Mouse (Mus musculus) MEL (cell line): ENCODE data around the gene Hrct1. TPM values are rescaled to one million over a fixed set of nuclear protein-coding genes. Genes with fewer than 3 reads are reported as not detected.

ENCODE experiments used
- DNase-seq: peaks from one replicate; pipeline ENCODE4 v3.0.0; 2011; ENCODE audit warnings: low read depth, low spot score
- H3K27ac ChIP-seq: 2 replicates; pipeline ENCODE4 v1.5.1; 2012; ENCODE audit warnings: low read depth, mild to moderate bottlenecking, control low read depth, low read length, moderate library complexity; ENCODE audit not compliant: control insufficient read depth
- H3K27me3 ChIP-seq, 2 experiments: fragments of 150-350 bp in 1 of 2; sonication (generic) in 1 of 2; 2 replicates each; pipeline ENCODE4 v1.6.1; 2012; ENCODE audit warnings: low read length in 2 of 2, mild to moderate bottlenecking in 2 of 2, improper control_type of control experiment in 1 of 2, moderate library complexity in 1 of 2; ENCODE audit not compliant: insufficient read depth in 2 of 2, control insufficient read depth in 1 of 2
- H3K36me3 ChIP-seq, 2 experiments: 2 replicates each; pipeline ENCODE4 v1.6.1; 2012 to 2014; ENCODE audit warnings: low read length in 2 of 2, improper control_type of control experiment in 1 of 2, inconsistent platforms in 1 of 2, mild to moderate bottlenecking in 1 of 2; ENCODE audit not compliant: insufficient read depth in 2 of 2, control insufficient read depth in 1 of 2
- H3K4me1 ChIP-seq, 2 experiments: fragments of 150-350 bp in 1 of 2; sonication (generic) in 1 of 2; 2 replicates each; pipeline ENCODE4 v1.6.1; 2012; ENCODE audit warnings: low read length in 2 of 2, improper control_type of control experiment in 1 of 2, mild to moderate bottlenecking in 1 of 2; ENCODE audit not compliant: insufficient read depth in 2 of 2, control insufficient read depth in 1 of 2
- H3K4me3 ChIP-seq, 2 experiments: fragments of 150-350 bp in 1 of 2; sonication (generic) in 1 of 2; 2 replicates each; pipeline ENCODE4 v1.5.1; 2012; ENCODE audit warnings: low read depth in 2 of 2, low read length in 2 of 2, mild to moderate bottlenecking in 2 of 2, moderate library complexity in 2 of 2, control low read depth in 1 of 2, improper control_type of control experiment in 1 of 2; ENCODE audit not compliant: control insufficient read depth in 1 of 2, insufficient read depth in 1 of 2
- H3K79me2 ChIP-seq: 2 replicates; pipeline ENCODE4 v1.6.1; 2012; ENCODE audit warnings: mild to moderate bottlenecking, low read length, moderate library complexity; ENCODE audit not compliant: control insufficient read depth, poor library complexity, insufficient read depth
- H3K9ac ChIP-seq: 2 replicates; pipeline ENCODE4 v1.6.1; 2012; ENCODE audit warnings: low read depth, mild to moderate bottlenecking, control low read depth, low read length, moderate library complexity; ENCODE audit not compliant: control insufficient read depth, poor library complexity, severe bottlenecking
- H3K9me3 ChIP-seq: fragments of 150-350 bp; sonication (generic); replicated peaks from 2 replicates; pipeline ENCODE4 v1.6.1; 2012; ENCODE audit warnings: mild to moderate bottlenecking, low read length, improper control_type of control experiment, moderate library complexity; ENCODE audit not compliant: insufficient read depth
- BHLHE40 ChIP-seq: IDR thresholded peaks from 2 replicates; pipeline ENCODE4 v1.6.1; 2012; ENCODE audit warnings: low read depth, mild to moderate bottlenecking, inconsistent platforms, low read length, improper control_type of control experiment, borderline replicate concordance
- CHD2 ChIP-seq: IDR thresholded peaks from 2 replicates; pipeline ENCODE4 v1.6.1; 2011; ENCODE audit warnings: low read length, improper control_type of control experiment
- CTCF ChIP-seq, 3 experiments: IDR thresholded peaks in 2 of 3; conservative IDR thresholded peaks in 1 of 3; 2 replicates each; pipeline ENCODE4 v1.5.1; 2011 to 2012; ENCODE audit warnings: low read length in 3 of 3, low read depth in 2 of 3, mild to moderate bottlenecking in 2 of 3, improper control_type of control experiment in 1 of 3, inconsistent platforms in 1 of 3, mixed read lengths in 1 of 3, moderate library complexity in 1 of 3; ENCODE audit not compliant: control insufficient read depth in 1 of 3, insufficient read depth in 1 of 3, poor library complexity in 1 of 3, severe bottlenecking in 1 of 3
- E2F4 ChIP-seq: IDR thresholded peaks from 2 replicates; pipeline ENCODE4 v1.6.1; 2011; ENCODE audit warnings: low read depth, low read length, improper control_type of control experiment, borderline replicate concordance
- EP300 ChIP-seq, 2 experiments: IDR thresholded peaks; 2 replicates each; pipeline ENCODE4 v1.6.1; 2011; ENCODE audit warnings: improper control_type of control experiment in 2 of 2, low read length in 2 of 2, low read depth in 1 of 2, mild to moderate bottlenecking in 1 of 2
- HCFC1 ChIP-seq: IDR thresholded peaks from 2 replicates; pipeline ENCODE4 v1.6.1; 2012; ENCODE audit warnings: low read depth, mild to moderate bottlenecking, inconsistent platforms, low read length, improper control_type of control experiment, moderate library complexity
- KAT2A ChIP-seq: conservative IDR thresholded peaks from 2 replicates; pipeline ENCODE4 v1.6.1; 2012; ENCODE audit warnings: low read depth, low read length, improper control_type of control experiment, inconsistent platforms
- MAFK ChIP-seq: IDR thresholded peaks from 2 replicates; pipeline ENCODE4 v1.6.1; 2011; ENCODE audit warnings: low read depth, mild to moderate bottlenecking, low read length, improper control_type of control experiment, borderline replicate concordance
- MXI1 ChIP-seq: IDR thresholded peaks from 2 replicates; pipeline ENCODE4 v1.6.1; 2011; ENCODE audit warnings: mild to moderate bottlenecking, low read depth, low read length, improper control_type of control experiment
- MYC ChIP-seq: IDR thresholded peaks from 2 replicates; pipeline ENCODE4 v1.6.1; 2011; ENCODE audit warnings: low read depth, mild to moderate bottlenecking, low read length, improper control_type of control experiment, moderate library complexity
- NELFE ChIP-seq: IDR thresholded peaks from 2 replicates; pipeline ENCODE4 v1.6.1; 2011; ENCODE audit warnings: low read depth, low read length, improper control_type of control experiment
- NRF1 ChIP-seq: IDR thresholded peaks from 2 replicates; pipeline ENCODE4 v1.6.1; 2014; ENCODE audit warnings: low read depth, mild to moderate bottlenecking, inconsistent platforms, low read length, improper control_type of control experiment, moderate library complexity; ENCODE audit not compliant: poor library complexity, insufficient read depth, severe bottlenecking
- POLR2A ChIP-seq, 2 experiments: IDR thresholded peaks; 2 replicates each; pipeline ENCODE4 v1.6.1; 2011 to 2012; ENCODE audit warnings: low read length in 2 of 2, mild to moderate bottlenecking in 2 of 2, control low read depth in 1 of 2, improper control_type of control experiment in 1 of 2, low read depth in 1 of 2, moderate library complexity in 1 of 2; ENCODE audit not compliant: control insufficient read depth in 1 of 2, insufficient read depth in 1 of 2, poor library complexity in 1 of 2
- RAD21 ChIP-seq: IDR thresholded peaks from 2 replicates; pipeline ENCODE4 v1.6.1; 2011; ENCODE audit warnings: mild to moderate bottlenecking, low read depth, low read length, improper control_type of control experiment
- RCOR1 ChIP-seq: IDR thresholded peaks from 2 replicates; pipeline ENCODE4 v1.6.1; 2012; ENCODE audit warnings: low read depth, mild to moderate bottlenecking, inconsistent platforms, low read length, improper control_type of control experiment
- SIN3A ChIP-seq: IDR thresholded peaks from 2 replicates; pipeline ENCODE4 v1.6.1; 2012; ENCODE audit warnings: low read length, improper control_type of control experiment, inconsistent platforms
- SMC3 ChIP-seq: IDR thresholded peaks from 2 replicates; pipeline ENCODE4 v1.6.1; 2011; ENCODE audit warnings: low read depth, low read length, improper control_type of control experiment
- TBP ChIP-seq: IDR thresholded peaks from 2 replicates; pipeline ENCODE4 v1.8.0; 2011; ENCODE audit warnings: low read depth, low read length, improper control_type of control experiment
- TCF12 ChIP-seq: IDR thresholded peaks from 2 replicates; pipeline ENCODE4 v1.6.1; 2014; ENCODE audit warnings: low read depth, mild to moderate bottlenecking, inconsistent platforms, low read length, improper control_type of control experiment, moderate library complexity
- USF1 ChIP-seq: IDR thresholded peaks from 2 replicates; pipeline ENCODE4 v1.6.1; 2014; ENCODE audit warnings: low read depth, mild to moderate bottlenecking, inconsistent platforms, low read length, improper control_type of control experiment, moderate library complexity
- USF2 ChIP-seq, 2 experiments: IDR thresholded peaks; 2 replicates each; pipeline ENCODE4 v1.6.1; 2011 to 2012; ENCODE audit warnings: improper control_type of control experiment in 2 of 2, low read length in 2 of 2, borderline replicate concordance in 1 of 2, inconsistent platforms in 1 of 2, low read depth in 1 of 2, mild to moderate bottlenecking in 1 of 2; ENCODE audit not compliant: insufficient read depth in 1 of 2
- ZC3H11A ChIP-seq: IDR thresholded peaks from 2 replicates; pipeline ENCODE4 v1.6.1; 2012; ENCODE audit warnings: low read depth, mild to moderate bottlenecking, inconsistent platforms, low read length, improper control_type of control experiment
- ZMIZ1 ChIP-seq: IDR thresholded peaks from 2 replicates; pipeline ENCODE4 v1.6.1; 2012; ENCODE audit warnings: low read depth, mild to moderate bottlenecking, inconsistent platforms, low read length, improper control_type of control experiment, moderate library complexity
- ZNF384 ChIP-seq: IDR thresholded peaks from 2 replicates; pipeline ENCODE4 v1.6.1; 2012; ENCODE audit warnings: low read depth, mild to moderate bottlenecking, inconsistent platforms, low read length, improper control_type of control experiment
- polyA plus RNA-seq, 2 experiments: library from polyadenylated mRNA; stranded (reverse) in 1 of 2; unstranded in 1 of 2; fragments of >175 nt in 1 of 2; fragments of >200 nt in 1 of 2; gene quantifications; 2 replicates each; pipeline versions ENCODE4 v1.2.1 to v1.2.4; 2012; ENCODE audit warnings: low replicate concordance in 2 of 2, low read depth in 1 of 2; ENCODE audit not compliant: insufficient read length in 2 of 2, insufficient read depth in 1 of 2, missing spikeins in 1 of 2
- total RNA-seq: library from RNA; depleted of rRNA; stranded (reverse); fragments of 300-350 nt; gene quantifications from 2 replicates; pipeline ENCODE4 v1.2.3, GENCODE M21; 2012

The Hrct1 gene
- total and polyA plus RNA-seq, 3 experiments = not detected

DNA sequence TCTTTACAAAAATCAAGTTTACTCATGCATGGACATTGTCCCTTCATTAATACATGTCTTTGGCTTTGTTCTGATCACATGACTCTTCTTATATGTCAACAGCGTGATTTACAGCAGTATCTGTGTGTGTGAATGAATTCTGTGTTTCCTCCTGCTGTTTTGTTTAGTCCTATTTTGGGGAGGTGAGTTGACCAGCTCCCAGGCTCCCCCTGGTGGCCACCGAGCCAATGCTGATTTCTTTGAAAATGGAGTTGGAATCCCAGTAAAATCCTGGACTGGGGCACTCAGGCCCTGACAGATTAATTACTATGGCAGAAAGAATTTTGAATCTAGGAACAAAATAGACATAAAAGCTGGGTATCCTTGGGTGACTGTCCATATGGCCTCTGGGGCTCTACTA, 15.2 kb upstream of the Hrct1 start:
- Histone ChIP-seq H3K4me3 (no peak overlapping the region), H3K36me3 (no peaks in the 10 kb centered on the region), H3K9me3 (no peaks in the 10 kb centered on the region), H3K27ac (no peak overlapping the region)
- TF ChIP-seq HCFC1 (no peak), USF1 (peak; percentile 7; the same call in 1 of the 2 replicates), CTCF (IDR thresholded peaks at IDR 0.05 in 2 of 3, conservative IDR thresholded peaks at IDR 0.05 in 1 of 3; ENCODE audit: control insufficient read depth in 1 of 3, insufficient read depth in 1 of 3, low read depth in 2 of 3, low read length in 3 of 3, poor library complexity in 1 of 3, severe bottlenecking in 1 of 3) (peak; percentile 81 to 96 (median 94)), BHLHE40 (peak; percentile 22; the same call in 1 of the 2 replicates), MAFK (no peak), ZC3H11A (peak; percentile 96), NRF1 (no peak), SIN3A (0 out of 2 replicates have a peak, but pooled peaks have one; percentile 25), NELFE (no peak), RAD21 (peak; percentile 86), E2F4 (no peak), MXI1 (no peak), SMC3 (peak; percentile 99), CHD2 (no peak)
- TF ChIP-seq, all 39 proteins: peak for 7
- DNase-seq = peak; percentile 64
- peaks cover 24 to 25% of the 10 kb centered on the region in 2 experiments for H3K27me3 ChIP-seq
- H3K4me1 ChIP-seq = no peaks in the 10 kb centered on the region
- no peak overlapping the region for H3K9ac ChIP-seq
- H3K79me2 ChIP-seq = no peaks in the 10 kb centered on the region

DNA sequence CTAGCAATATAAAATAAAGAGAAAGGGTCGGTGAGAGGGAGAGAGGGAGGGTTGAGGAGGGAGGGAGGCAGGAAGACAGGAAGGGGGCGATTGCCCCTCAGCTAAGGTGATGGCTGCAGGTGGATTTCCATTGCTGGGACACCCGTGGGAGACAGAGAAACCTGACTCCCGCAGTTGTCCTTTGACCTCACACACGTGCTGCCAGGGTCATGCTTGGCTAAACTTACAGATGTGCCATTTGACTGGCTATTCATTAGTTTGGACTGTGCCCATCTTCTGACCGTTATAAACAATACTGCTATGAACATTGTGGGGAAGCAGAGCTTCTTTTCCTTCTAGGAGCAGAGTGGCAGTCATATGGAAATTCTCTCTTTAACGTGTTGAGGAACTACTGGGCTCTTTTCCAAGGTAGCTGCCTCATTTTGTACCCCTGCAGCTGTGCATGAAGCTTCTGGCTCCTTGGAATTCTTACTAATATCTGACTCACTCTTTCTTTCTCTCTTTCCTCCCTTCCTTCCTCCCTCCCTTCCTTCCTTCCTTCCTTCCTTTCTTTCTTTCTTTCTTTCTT, 13.3 kb upstream of the Hrct1 start:
- H3K9me3 ChIP-seq = no peaks in the 10 kb centered on the region
- H3K27ac ChIP-seq = no peak overlapping the region
- H3K79me2 ChIP-seq = no peaks in the 10 kb centered on the region
- DNase-seq = no peak
- no peak overlapping the region for H3K4me3 ChIP-seq
- TF ChIP-seq ZMIZ1 = no peak
- no peak for TF ChIP-seq USF2 (IDR thresholded peaks at IDR 0.05; ENCODE audit: borderline replicate concordance in 1 of 2, insufficient read depth in 1 of 2, low read depth in 1 of 2, low read length in 2 of 2)
- TF ChIP-seq HCFC1 = no peak
- no peak for TF ChIP-seq EP300 (IDR thresholded peaks at IDR 0.05; ENCODE audit: low read depth in 1 of 2, low read length in 2 of 2)
- no peak for TF ChIP-seq NELFE
- no peak for TF ChIP-seq TBP
- no peak for TF ChIP-seq TCF12
- no peak for TF ChIP-seq BHLHE40
- no peak for TF ChIP-seq ZNF384
- TF ChIP-seq POLR2A (IDR thresholded peaks at IDR 0.05; ENCODE audit: control insufficient read depth in 1 of 2, insufficient read depth in 1 of 2, low read depth in 1 of 2, low read length in 2 of 2, poor library complexity in 1 of 2) = no peak
- no peak for TF ChIP-seq KAT2A
- no peak for TF ChIP-seq ZC3H11A
- TF ChIP-seq MYC = no peak
- TF ChIP-seq SMC3 = no peak
- no peak for TF ChIP-seq RCOR1
- peaks cover 11 to 13% of the 10 kb centered on the region in 2 experiments for H3K27me3 ChIP-seq
- no peak overlapping the region for H3K9ac ChIP-seq
- no peaks in the 10 kb centered on the region for H3K36me3 ChIP-seq
- H3K4me1 ChIP-seq = no peaks in the 10 kb centered on the region
